Mouse (Mus musculus) urinary bladder, postnatal 36 days (tissue): ENCODE results near the gene Plscr3.

Experiments
- DNase-seq, 2 experiments: peaks; one replicate each; pipeline ENCODE4 v3.0.0; 2022; ENCODE audit warnings: low spot score in 2 of 2, mixed read lengths in 1 of 2

Gene Plscr3

GRCm38 (mm10) chr11:69846198-69846680 lies at the start of gene Plscr3:
Gene Plscr3 (plus strand): TSS chr11:69846376.
- peak; percentile 90 to 91 for DNase-seq

GRCm38 (mm10) chr11:69797924-69798323 lies 48.3 kb upstream of the Plscr3 start:
- DNase-seq, result no peak

DNA sequence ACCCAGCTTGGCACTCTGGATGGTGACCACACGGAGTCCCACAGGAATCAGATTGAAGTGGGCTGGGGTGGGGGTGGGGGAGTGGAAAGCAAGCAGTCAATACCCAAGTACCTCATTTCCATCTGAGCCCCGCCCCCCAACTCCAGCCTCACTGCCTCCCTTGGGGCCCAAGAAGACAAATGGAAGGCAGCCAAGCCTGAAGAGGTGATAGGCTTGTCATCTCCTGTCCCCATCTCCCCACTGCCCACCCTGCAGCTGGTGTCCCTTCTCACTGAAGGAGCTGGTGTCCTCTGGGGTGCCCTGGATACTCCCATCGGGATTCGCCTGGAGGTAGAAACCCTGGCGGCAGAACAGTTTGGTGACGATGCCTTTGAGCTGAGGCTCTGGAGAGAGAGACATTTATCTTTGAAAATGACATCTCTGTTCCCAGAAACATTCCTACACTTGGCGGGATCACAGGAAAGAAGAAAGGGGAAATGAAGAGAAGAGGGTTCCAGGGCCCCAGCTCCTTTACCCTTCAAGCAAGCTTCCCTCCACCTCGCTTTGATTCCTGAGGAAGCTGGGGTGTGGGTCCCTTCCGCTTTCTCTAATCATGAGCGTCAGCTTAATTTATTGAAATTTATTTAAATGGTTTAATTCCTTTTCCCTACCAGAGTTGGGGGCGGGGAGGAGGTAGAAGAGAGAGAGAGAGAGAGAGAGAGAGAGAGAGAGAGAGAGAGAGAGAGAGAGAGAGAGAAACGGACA lies 46.6 kb upstream of the Plscr3 start:
- no peak for DNase-seq

- DNase-seq, result no peak
Measured at GRCm38 (mm10) chr11:69800138-69800391, 46.1 kb upstream of the Plscr3 start.

- no peak for DNase-seq
Measured at GRCm38 (mm10) chr11:69800392-69801197, 45.6 kb upstream of the Plscr3 start.

- no peak for DNase-seq
Measured at GRCm38 (mm10) chr11:69801379-69801977, 44.7 kb upstream of the Plscr3 start, which contains the start of gene Fgf11. Gene Fgf11 (minus strand): TSS chr11:69801857.

GRCm38 (mm10) chr11:69802648-69803105 lies 43.5 kb upstream of the Plscr3 start:
- peak; percentile 76 to 88 for DNase-seq

GRCm38 (mm10) chr11:69803328-69803727 lies 42.8 kb upstream of the Plscr3 start:
- no peak for DNase-seq

DNA sequence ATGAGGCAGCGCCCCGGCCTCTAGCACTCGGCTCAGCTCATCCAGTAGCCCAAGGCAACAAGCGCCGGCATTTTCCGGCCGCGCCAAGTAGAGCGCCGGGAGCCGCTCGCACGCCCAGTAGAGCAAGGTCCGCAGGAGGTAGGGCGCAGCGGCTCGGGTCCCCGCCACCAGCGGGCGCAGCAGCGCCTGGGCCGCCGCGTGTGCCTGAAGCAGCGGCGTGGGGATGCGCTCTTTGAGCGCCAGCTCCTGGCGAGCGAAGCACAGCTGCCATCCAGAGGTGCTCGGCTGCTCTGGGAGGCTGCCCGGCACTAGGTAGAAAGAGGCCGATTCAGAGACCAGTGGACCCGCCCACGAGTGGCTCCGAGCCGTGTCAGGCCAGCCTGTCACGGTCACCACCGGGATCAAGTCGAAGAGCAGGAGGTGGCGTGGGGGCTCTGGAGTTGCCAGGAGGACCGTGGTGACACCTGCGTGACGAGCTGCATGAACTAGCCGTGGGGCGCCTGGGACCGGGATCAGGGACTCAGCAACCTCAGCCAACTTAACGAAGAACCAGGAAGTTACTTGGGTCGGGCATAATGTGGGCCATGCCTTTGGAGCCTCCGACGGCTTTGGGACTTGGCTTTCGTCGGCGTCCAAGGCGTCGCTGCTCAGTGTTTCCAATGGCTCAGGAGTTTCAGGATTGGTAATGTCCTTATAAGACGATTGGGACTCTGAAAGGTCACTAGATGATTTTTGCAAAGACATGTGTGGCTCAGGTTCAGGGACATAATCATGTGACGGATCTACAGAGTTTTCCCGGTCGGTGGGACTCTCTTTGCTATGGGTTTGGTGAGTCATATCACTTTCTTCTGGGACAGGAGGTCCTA lies 42.2 kb upstream of the Plscr3 start:
- DNase-seq, result peak; percentile 62 to 80

- DNase-seq, result peak in 1 of 2 experiments; percentile 19
Measured at GRCm38 (mm10) chr11:69804652-69804940, 41.6 kb upstream of the Plscr3 start.

DNA sequence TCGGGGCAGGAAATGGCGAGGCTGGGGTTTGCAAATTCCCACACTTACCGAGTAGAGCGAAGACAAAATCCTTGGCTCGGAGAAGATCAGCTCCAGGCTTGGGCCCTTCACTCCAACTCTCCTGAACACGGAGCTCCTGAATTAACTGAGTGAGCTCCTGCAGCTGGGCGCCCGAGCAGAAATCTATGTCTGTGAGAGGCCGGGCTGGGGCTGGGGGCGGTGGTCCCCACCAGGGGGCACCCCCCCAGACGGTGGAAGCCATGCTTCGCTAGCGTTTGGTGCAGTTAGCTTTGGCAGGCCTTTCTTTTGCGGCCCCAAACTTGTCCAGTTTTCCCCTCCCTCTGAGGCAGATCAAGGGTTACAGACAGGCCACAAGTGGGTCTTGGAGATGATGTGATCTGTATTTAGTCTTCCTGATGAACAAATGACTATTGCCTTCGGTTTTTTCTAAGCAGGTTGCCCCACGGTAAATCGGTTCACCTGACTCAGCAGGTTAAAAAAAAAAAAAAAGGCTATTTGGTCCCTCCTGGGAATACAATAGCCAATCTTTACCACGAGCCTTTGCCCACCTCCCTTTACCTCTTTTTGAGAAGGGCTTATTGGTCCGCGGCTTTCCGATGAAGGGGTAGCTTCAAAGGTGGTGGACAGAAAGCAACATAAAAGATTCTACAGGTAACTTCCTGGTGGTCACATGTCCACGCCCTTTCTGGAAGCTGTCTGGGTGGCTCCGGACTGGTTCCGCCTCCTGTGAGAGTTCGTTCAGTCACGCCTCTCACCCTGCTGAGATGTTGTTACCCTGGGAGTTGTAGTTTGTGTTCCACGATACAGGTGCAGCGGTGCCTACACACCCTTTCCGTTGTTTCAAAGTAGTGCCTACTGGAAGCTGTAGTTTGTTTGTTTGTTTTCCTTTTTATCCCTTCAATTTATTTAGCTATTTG lies 40.9 kb upstream of the Plscr3 start, which contains the start of gene Tmem102:
Tmem102 (minus strand) TSS at position 653 of the 938 bp plus-strand sequence.
- peak; percentile 57 to 59 for DNase-seq

DNA sequence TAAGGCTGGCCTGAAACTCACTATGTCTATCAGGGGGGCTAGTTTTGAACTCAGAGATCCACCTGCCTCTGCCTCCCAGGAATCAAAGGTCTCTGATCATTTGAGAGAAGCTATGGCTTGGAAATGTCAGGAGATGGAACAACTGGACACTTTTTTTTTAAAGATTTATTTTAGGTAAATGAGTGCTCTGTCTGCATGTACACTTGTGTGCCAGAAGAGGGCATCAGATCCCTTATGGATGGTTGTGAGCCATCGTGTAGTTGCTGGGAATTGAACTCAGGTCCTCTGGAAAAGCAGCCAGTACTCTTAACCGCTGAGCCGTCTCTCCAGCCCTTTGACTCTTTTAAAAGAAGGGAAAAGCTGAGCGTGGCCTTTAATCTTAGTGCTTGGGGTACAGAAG lies 39.8 kb upstream of the Plscr3 start:
- no peak for DNase-seq

- DNase-seq, result no peak
Measured at GRCm38 (mm10) chr11:69807641-69808040, 38.5 kb upstream of the Plscr3 start.

GRCm38 (mm10) chr11:69810280-69810679 lies 35.9 kb upstream of the Plscr3 start:
- DNase-seq, result no peak

GRCm38 (mm10) chr11:69815155-69815554 lies 31.0 kb upstream of the Plscr3 start, which contains the start of gene Gm39566:
Gene Gm39566 (minus strand): TSS chr11:69815298.
- DNase-seq, result no peak

DNA sequence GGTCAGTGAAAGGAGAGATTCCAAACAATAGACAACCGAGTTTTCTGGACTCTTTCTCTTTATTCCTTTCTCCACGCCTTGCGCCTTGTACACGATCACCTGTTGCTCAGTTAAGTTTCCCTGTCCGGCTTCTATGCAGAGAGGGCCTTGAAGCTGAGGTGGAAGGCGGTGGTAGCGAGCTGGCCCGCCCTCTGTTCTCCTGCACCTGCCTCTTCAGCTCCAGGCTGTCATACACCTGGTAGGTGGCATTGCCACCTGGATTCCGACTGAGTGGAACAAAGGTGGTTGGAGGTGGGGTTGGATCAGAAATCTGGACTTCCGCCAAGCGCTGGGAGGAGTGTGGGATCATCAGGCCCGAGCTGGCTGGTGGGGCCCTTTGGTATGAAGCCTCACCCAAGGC lies 29.7 kb upstream of the Plscr3 start:
- no peak for DNase-seq

- no peak for DNase-seq
Measured at GRCm38 (mm10) chr11:69818365-69818764, 27.8 kb upstream of the Plscr3 start, which contains the start of gene Spem2. Gene Spem2 (minus strand): TSS chr11:69818465.

DNA sequence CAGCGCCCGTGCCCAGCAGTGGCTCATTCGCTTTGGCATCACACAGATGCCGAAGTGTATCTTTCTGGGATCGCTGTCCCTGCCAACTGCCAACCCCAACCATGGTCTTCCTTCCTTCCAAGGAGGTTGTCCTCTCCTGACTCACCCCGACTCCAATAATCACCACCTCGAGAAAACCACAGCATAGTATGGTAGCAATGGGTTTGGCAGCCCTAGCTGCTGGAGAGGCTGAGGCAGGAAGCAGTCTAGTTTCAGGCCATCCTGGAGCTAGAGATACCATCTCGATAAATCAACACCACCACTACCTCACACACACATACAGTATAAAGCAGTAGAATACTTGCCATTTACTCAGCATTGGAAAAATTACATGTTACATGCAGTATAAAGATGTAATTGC lies 27.3 kb upstream of the Plscr3 start:
- DNase-seq, result no peak

GRCm38 (mm10) chr11:69822080-69822479 lies 24.1 kb upstream of the Plscr3 start, which contains the start of gene Spem1:
Gene Spem1 (minus strand): TSS chr11:69822180.
- no peak for DNase-seq

DNA sequence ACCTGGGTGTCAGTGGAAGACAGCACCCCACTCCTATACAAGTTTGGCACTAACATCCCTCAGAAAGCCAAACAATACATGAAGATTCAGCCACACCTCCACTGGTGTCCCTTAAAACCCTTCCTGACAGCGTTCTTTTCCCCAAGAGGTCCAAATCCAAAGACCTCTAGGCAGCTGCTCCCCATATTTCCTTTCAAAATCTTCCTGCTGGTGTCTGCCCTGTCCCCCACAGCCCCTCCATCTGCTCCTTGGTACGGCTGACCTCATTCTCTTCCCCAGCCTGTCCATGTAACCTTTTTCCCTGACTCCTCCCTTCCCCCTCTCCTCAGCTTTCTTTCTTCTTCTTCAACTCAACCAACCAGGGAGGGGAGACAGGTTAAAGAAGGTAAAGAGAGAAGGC lies 22.7 kb upstream of the Plscr3 start:
- no peak for DNase-seq
